Mouse (Mus musculus) midbrain, embryonic 15.5 days (tissue): Measurements from ENCODE around the gene Ccdc180. TPM values are rescaled to one million over a fixed set of nuclear protein-coding genes. Genes with fewer than 3 reads are reported as not detected.
A peak's percentile ranks its signal among the peaks of the same experiment; 100 is the strongest.

Source experiments
- ATAC-seq: fragments of 200-750 bp; cut with Nextera tagmentation; replicated peaks from 2 replicates; pipeline ENCODE4 v1.8.0; 2017; ENCODE audit warnings: moderate TSS enrichment
- H3K27ac ChIP-seq: fragments of 300-500 bp; sonication (generic); 2 replicates; pipeline ENCODE4 v1.5.1; 2015; ENCODE audit warnings: mild to moderate bottlenecking, inconsistent platforms
- H3K27me3 ChIP-seq: fragments of 300-500 bp; sonication (generic); replicated peaks from 2 replicates; pipeline ENCODE4 v1.6.1; 2015; ENCODE audit warnings: inconsistent platforms
- H3K36me3 ChIP-seq: fragments of 300-500 bp; sonication (generic); replicated peaks from 2 replicates; pipeline ENCODE4 v1.6.1; 2015; ENCODE audit warnings: inconsistent platforms
- H3K4me1 ChIP-seq: fragments of 300-500 bp; sonication (generic); 2 replicates; pipeline ENCODE4 v1.6.1; 2015; ENCODE audit warnings: inconsistent platforms
- H3K4me2 ChIP-seq: fragments of 300-500 bp; sonication (generic); 2 replicates; pipeline ENCODE4 v1.6.1; 2015; ENCODE audit warnings: inconsistent platforms, mild to moderate bottlenecking, moderate library complexity
- H3K4me3 ChIP-seq: fragments of 300-500 bp; sonication (generic); 2 replicates; pipeline ENCODE4 v1.5.1; 2015; ENCODE audit warnings: mild to moderate bottlenecking, inconsistent platforms
- H3K9ac ChIP-seq: fragments of 300-500 bp; sonication (generic); 2 replicates; pipeline ENCODE4 v1.6.1; 2015; ENCODE audit warnings: mild to moderate bottlenecking, inconsistent platforms
- H3K9me3 ChIP-seq: fragments of 300-500 bp; sonication (generic); 2 replicates; pipeline ENCODE4 v1.6.1; 2016; ENCODE audit warnings: inconsistent platforms
- WGBS: fragments of 180-500 bp; shearing (Covaris S2); methylation state at CpG from one replicate; pipeline ENCODE4 v1.1.7; 2015; ENCODE audit warnings: mixed read lengths; 5-methylcytosine and 5-hydroxymethylcytosine counted together
- polyA plus RNA-seq: library from polyadenylated mRNA; unstranded; fragments of >200 nt; fragmentation: Nextera tagmentation; extraction: Ambion mirVana; gene quantifications from 2 replicates; pipeline ENCODE4 v1.2.1, GENCODE M21; 2015

Ccdc180 gene
- polyA plus RNA-seq, 1 experiment from 2014 or later = 0.39 TPM

GRCm38 (mm10) chr4:45964771-45965439 lies 74.8 kb downstream of the Ccdc180 start, which contains the start of gene Tdrd7:
Gene Tdrd7, plus strand, starts transcription at chr4:45965334.
- no peak for ATAC-seq
- H3K27me3 ChIP-seq = 0 out of 2 replicates have a peak, but pooled peaks cover 3% of the 10 kb centered on the region
- no peak within 1 kb of the TSS for H3K27ac ChIP-seq
- no peak within 1 kb of the TSS for H3K4me3 ChIP-seq
- H3K36me3 ChIP-seq = no peaks in the 10 kb centered on the region
- H3K4me2 ChIP-seq = no peak within 1 kb of the TSS
- peaks cover 17% of the 10 kb centered on the region for H3K4me1 ChIP-seq
- no peaks in the 10 kb centered on the region for H3K9me3 ChIP-seq
- no peak within 1 kb of the TSS for H3K9ac ChIP-seq
- 81% methylated on average over 10 of the region's 10 CpGs for WGBS

- H3K4me1 ChIP-seq = peaks cover 17% of the 10 kb centered on the region
- no peak for ATAC-seq
- no peak overlapping the region for H3K4me2 ChIP-seq
- no peak overlapping the region for H3K9ac ChIP-seq
- no peak overlapping the region for H3K27ac ChIP-seq
- 0 out of 2 replicates have a peak, but pooled peaks cover 5% of the 10 kb centered on the region for H3K27me3 ChIP-seq
- no peak overlapping the region for H3K4me3 ChIP-seq
- WGBS = 39% methylated on average over 13 of the region's 13 CpGs
- H3K9me3 ChIP-seq = no peaks in the 10 kb centered on the region
- no peaks in the 10 kb centered on the region for H3K36me3 ChIP-seq
Observed at GRCm38 (mm10) chr4:45965737-45966447, 75.8 kb downstream of the Ccdc180 start.

GRCm38 (mm10) chr4:45966716-45967115 lies 76.6 kb downstream of the Ccdc180 start:
- no peak for ATAC-seq
- Histone ChIP-seq H3K36me3 (no peaks in the 10 kb centered on the region), H3K4me2 (no peak overlapping the region), H3K4me1 (peaks cover 17% of the 10 kb centered on the region), H3K9me3 (no peaks in the 10 kb centered on the region), H3K27me3 (0 out of 2 replicates have a peak, but pooled peaks cover 8% of the 10 kb centered on the region), H3K27ac (no peak overlapping the region), H3K4me3 (no peak overlapping the region), H3K9ac (no peak overlapping the region)
- WGBS = 5% methylated on average over 6 of the region's 6 CpGs

- no peak for ATAC-seq
- 17% methylated on average over 9 of the region's 9 CpGs for WGBS
- H3K4me2 ChIP-seq = no peak overlapping the region
- no peaks in the 10 kb centered on the region for H3K36me3 ChIP-seq
- H3K9me3 ChIP-seq = no peaks in the 10 kb centered on the region
- no peak overlapping the region for H3K4me3 ChIP-seq
- H3K27ac ChIP-seq = 0 out of 2 replicates have a peak overlapping the region, but pooled peaks have one; percentile 34
- H3K9ac ChIP-seq = no peak overlapping the region
- peaks cover 18% of the 10 kb centered on the region for H3K4me1 ChIP-seq
- 0 out of 2 replicates have a peak, but pooled peaks cover 8% of the 10 kb centered on the region for H3K27me3 ChIP-seq
Observed at GRCm38 (mm10) chr4:45967479-45968341, 77.6 kb downstream of the Ccdc180 start.

- no peak overlapping the region for H3K27ac ChIP-seq
- no peaks in the 10 kb centered on the region for H3K9me3 ChIP-seq
- H3K27me3 ChIP-seq = 0 out of 2 replicates have a peak, but pooled peaks cover 10% of the 10 kb centered on the region
- no peak overlapping the region for H3K4me3 ChIP-seq
- H3K9ac ChIP-seq = no peak overlapping the region
- no peak for ATAC-seq
- H3K4me1 ChIP-seq = peaks cover 32% of the 10 kb centered on the region
- no peak overlapping the region for H3K4me2 ChIP-seq
- no peaks in the 10 kb centered on the region for H3K36me3 ChIP-seq
- WGBS = 73% methylated on average over 2 of the region's 2 CpGs
Observed at GRCm38 (mm10) chr4:45969051-45969450, 78.9 kb downstream of the Ccdc180 start.

- ATAC-seq = no peak
- 0 out of 2 replicates have a peak, but pooled peaks cover 15% of the 10 kb centered on the region for H3K27me3 ChIP-seq
Observed at GRCm38 (mm10) chr4:45970048-45970560, 80.0 kb downstream of the Ccdc180 start.

GRCm38 (mm10) chr4:45971806-45972447 lies 81.8 kb downstream of the Ccdc180 start:
- Histone ChIP-seq H3K9me3 (no peaks in the 10 kb centered on the region), H3K4me2 (peak overlapping the region; percentile 78), H3K4me1 (peaks cover 31% of the 10 kb centered on the region), H3K27ac (peak overlapping the region; percentile 66), H3K27me3 (0 out of 2 replicates have a peak, but pooled peaks cover 12% of the 10 kb centered on the region), H3K9ac (peak overlapping the region; percentile 70), H3K4me3 (peak overlapping the region; percentile 85), H3K36me3 (no peaks in the 10 kb centered on the region)
- ATAC-seq = peak; percentile 97
- WGBS = 3% methylated on average over 51 of the region's 51 CpGs

More at GRCm38 (mm10) chr4:45970048-45970560, 80.0 kb downstream of the Ccdc180 start:
- no peak overlapping the region for H3K9ac ChIP-seq
- no peaks in the 10 kb centered on the region for H3K9me3 ChIP-seq
- WGBS = 75% methylated on average over 7 of the region's 7 CpGs
- peaks cover 36% of the 10 kb centered on the region for H3K4me1 ChIP-seq
- H3K4me2 ChIP-seq = no peak overlapping the region
- H3K27ac ChIP-seq = no peak overlapping the region
- H3K36me3 ChIP-seq = no peaks in the 10 kb centered on the region
- no peak overlapping the region for H3K4me3 ChIP-seq

GRCm38 (mm10) chr4:45972448-45972854 lies 82.3 kb downstream of the Ccdc180 start:
- H3K27ac ChIP-seq = peak overlapping the region; percentile 66
- 0 out of 2 replicates have a peak, but pooled peaks cover 12% of the 10 kb centered on the region for H3K27me3 ChIP-seq
- no peaks in the 10 kb centered on the region for H3K36me3 ChIP-seq
- peaks cover 27% of the 10 kb centered on the region for H3K4me1 ChIP-seq
- ATAC-seq = peak; percentile 84
- peak overlapping the region; percentile 85 for H3K4me3 ChIP-seq
- H3K9ac ChIP-seq = peak overlapping the region; percentile 70
- H3K9me3 ChIP-seq = no peaks in the 10 kb centered on the region
- WGBS = under 1% methylated on average over 49 of the region's 53 CpGs
- H3K4me2 ChIP-seq = peak overlapping the region; percentile 78

GRCm38 (mm10) chr4:45972951-45973350 lies 82.8 kb downstream of the Ccdc180 start:
- WGBS = 17% methylated on average over 9 of the region's 9 CpGs
- Histone ChIP-seq H3K4me2 (peak overlapping the region; percentile 78), H3K36me3 (no peaks in the 10 kb centered on the region), H3K27me3 (0 out of 2 replicates have a peak, but pooled peaks cover 12% of the 10 kb centered on the region), H3K9ac (peak overlapping the region; percentile 70), H3K4me1 (peaks cover 22% of the 10 kb centered on the region), H3K9me3 (no peaks in the 10 kb centered on the region), H3K27ac (no peak overlapping the region), H3K4me3 (peak overlapping the region; percentile 85)
- ATAC-seq = no peak; the same call in 1 of the 2 replicates

- Histone ChIP-seq H3K27me3 (0 out of 2 replicates have a peak, but pooled peaks cover 7% of the 10 kb centered on the region), H3K4me3 (no peak overlapping the region), H3K4me1 (peaks cover 19% of the 10 kb centered on the region), H3K36me3 (no peaks in the 10 kb centered on the region), H3K27ac (no peak overlapping the region), H3K4me2 (no peak overlapping the region), H3K9me3 (no peaks in the 10 kb centered on the region), H3K9ac (no peak overlapping the region)
- no peak for ATAC-seq
- 82% methylated on average over 6 of the region's 6 CpGs for WGBS
Observed at GRCm38 (mm10) chr4:45976931-45977667, 87.0 kb downstream of the Ccdc180 start.

- Histone ChIP-seq H3K9ac (no peak overlapping the region), H3K27ac (no peak overlapping the region), H3K9me3 (no peaks in the 10 kb centered on the region), H3K4me1 (no peaks in the 10 kb centered on the region), H3K4me3 (no peak overlapping the region), H3K4me2 (no peak overlapping the region), H3K27me3 (no peaks in the 10 kb centered on the region), H3K36me3 (no peaks in the 10 kb centered on the region)
- 67% methylated on average over 2 of the region's 2 CpGs for WGBS
- no peak for ATAC-seq
Observed at GRCm38 (mm10) chr4:45979916-45980315, 89.8 kb downstream of the Ccdc180 start.
